Mouse (Mus musculus): Measurements from ENCODE around the gene Gse1.

Gene Gse1

DNA sequence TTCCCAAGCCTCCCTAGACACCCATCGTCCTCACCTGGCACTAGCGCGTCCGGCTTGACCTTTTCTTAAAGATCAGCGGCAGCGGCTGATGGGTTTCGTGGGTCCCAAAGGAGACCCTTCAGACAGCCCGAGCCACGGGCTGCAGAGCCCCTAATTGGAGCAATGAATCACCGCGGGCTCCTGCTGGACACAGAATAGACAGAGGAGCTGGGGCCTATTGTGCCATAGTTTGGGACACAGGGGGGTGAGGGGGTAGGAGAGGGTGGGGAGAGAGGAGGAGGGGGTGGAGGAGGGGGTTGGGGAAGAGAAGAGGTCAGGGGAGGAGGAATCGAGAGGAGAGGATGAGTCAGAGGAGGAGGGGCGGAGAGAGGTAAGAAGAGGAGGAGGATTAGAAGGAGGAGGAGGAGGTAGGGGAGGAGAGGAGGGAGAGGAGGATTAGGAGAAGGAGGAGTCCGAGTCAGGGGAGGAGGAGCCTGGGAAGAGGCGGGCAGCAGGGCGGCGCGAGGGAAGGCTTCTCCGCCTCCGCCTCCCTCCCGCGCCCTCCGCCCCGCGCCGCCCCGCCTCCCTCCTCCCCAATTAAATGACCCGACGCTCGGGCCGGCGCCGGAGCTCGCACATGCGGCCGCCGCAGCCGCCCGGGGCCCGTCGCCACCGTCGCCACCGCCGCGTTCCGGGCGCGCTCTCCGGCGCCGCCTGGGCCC lies at the start of gene Gse1:
Gse1 (plus strand) TSS at position 566 of the 701 bp plus-strand sequence.
- peak; percentile 36 for DNase-seq (ENCODE audit: extremely low read depth, low read depth, low spot score)

- no peak for DNase-seq (ENCODE audit: extremely low read depth, low read depth, low spot score)
Measured at GRCm38 (mm10) chr8:120179027-120179431, 49.2 kb upstream of the Gse1 start.

DNA sequence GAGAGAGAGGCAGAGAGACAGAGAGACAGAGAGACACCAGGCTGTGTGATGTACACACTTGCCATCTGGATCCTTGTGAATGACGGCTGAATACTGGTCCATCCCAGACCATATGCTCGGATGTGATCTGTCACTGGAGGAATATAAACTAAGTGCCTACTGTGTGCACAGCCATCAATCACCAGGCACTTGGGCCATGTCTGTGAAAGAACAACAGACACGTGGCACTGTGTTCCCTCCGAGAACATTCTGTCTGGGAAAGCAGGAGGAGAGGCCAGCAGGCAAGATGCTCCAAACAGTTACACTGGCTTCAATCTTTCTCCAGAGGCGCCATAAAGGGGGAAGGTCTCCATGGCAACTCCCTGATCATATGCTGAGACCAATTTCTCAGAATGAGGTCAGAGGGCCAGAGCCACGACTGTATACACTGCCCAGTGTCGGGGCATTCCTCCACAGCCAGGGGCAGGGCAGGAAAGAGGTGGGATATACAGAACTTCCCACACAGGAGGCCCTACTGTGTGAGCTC lies 47.7 kb upstream of the Gse1 start:
- no peak for DNase-seq (ENCODE audit: extremely low read depth, low read depth, low spot score)

- no peak for DNase-seq (ENCODE audit: extremely low read depth, low read depth, low spot score)
Measured at GRCm38 (mm10) chr8:120181274-120181673, 47.0 kb upstream of the Gse1 start.

- no peak for DNase-seq (ENCODE audit: extremely low read depth, low read depth, low spot score)
Measured at GRCm38 (mm10) chr8:120181861-120182414, 46.3 kb upstream of the Gse1 start.

DNA sequence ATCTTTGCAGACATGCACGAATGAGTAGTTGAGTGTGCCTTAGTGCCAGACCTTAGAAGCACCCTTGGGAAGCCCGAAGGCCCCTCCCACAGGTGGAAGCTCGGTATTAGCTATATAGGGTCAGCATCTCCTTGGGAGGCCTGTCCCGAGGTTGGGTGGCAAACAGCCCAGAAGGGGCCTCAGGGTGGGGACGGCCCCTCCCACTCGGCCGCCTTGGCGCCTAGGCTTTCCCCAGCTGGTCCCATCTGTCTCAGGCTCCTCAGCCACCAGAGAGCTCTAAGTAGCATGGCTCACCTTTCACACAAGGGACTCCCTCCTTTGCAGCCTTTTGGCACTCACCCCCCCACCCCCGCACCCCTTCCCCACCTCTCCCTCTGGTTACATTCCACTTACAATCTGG lies 43.9 kb upstream of the Gse1 start:
- no peak for DNase-seq (ENCODE audit: extremely low read depth, low read depth, low spot score)

- no peak for DNase-seq (ENCODE audit: extremely low read depth, low read depth, low spot score)
Measured at GRCm38 (mm10) chr8:120184850-120185792, 43.1 kb upstream of the Gse1 start.

DNA sequence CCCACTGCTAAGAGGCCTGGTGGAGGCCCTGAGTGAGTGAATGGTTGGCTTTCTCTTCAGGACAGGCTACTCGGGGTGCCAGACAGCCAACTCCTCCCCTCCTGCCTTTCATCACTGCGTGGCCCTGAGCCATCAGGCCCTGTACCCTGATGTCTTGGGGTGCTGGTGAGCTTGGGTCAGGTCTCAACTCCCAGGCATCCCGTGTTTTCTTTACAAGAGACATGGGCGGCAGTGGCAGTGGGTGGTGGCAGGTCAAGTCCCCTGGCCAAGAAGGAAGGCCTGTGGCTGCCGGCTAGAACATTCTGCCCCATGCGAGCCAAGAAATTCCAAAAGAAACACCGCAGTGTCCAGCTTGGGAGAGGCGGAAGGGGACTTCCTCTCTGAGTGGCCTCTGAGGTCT lies 41.8 kb upstream of the Gse1 start:
- peak; percentile 61 for DNase-seq (ENCODE audit: extremely low read depth, low read depth, low spot score)

GRCm38 (mm10) chr8:120188510-120188909 lies 39.7 kb upstream of the Gse1 start:
- no peak for DNase-seq (ENCODE audit: extremely low read depth, low read depth, low spot score)

- no peak for DNase-seq (ENCODE audit: extremely low read depth, low read depth, low spot score)
Measured at GRCm38 (mm10) chr8:120189440-120189839, 38.8 kb upstream of the Gse1 start.

DNA sequence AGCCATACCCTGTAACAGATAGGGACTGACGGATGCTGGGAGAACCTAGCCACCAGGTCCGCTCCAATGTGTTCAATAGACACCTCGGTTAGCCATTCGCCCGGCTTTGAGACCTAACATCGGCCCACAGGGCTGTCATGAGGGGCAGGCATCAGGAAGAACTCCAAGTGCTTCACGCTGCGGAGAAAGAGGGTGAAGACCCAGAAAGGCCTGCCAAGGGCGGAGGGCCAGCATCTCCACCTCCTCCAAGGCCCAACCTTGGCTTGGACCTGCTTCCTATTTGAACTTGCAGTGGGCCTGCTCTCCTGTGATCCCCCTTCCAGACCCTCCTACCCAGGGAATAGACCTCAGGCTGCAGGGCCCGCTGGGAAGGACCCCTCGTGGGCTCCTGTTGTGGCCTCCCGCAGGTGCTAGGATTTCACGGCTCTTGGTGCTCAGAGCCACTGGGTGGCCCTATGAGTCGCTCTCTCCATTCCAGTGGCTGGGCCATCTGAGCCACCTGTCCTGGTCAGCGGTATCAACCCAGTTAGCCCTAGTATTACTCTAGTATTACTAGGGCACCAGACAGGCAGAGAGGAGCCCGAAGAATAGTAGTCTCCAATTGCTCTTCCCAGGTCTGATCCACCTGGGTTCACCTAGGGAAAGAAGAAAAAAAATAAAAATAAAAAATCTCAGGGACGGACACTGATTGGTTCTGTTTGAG lies 38.0 kb upstream of the Gse1 start:
- DNase-seq (ENCODE audit: extremely low read depth, low read depth, low spot score): no peak

DNA sequence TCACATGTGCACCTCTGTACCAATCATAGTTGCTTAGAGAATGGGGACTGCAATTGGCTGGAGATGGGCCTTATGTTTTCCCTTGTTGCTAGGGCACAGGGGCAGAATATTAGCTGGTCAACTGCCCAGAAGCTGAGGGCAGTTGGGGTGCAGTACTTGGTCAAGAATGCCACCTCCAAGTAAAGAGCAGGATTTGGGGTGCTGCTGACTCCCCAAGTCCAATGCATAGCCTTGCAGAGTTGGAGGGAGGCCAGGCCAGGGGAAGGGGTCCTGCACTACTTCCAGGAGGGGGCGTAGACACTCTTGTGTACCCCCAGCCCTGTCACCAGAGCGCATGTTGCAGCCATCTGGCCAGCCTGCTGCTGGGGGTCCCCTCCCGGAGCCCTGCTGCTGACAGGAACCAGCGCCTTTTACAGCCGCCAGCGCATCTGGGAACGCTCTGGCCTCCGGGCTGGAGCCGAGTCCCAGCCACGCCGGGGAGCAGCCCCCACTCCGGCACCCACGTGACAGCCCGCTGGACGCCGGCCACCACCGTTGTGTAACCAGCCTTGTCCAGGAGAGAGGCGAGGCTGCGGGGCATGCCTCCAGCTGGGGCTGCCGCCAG lies 37.3 kb upstream of the Gse1 start:
- DNase-seq (ENCODE audit: extremely low read depth, low read depth, low spot score): no peak

- DNase-seq (ENCODE audit: extremely low read depth, low read depth, low spot score): no peak
Measured at GRCm38 (mm10) chr8:120191633-120192032, 36.6 kb upstream of the Gse1 start.

GRCm38 (mm10) chr8:120192118-120192517 lies 36.1 kb upstream of the Gse1 start:
- DNase-seq (ENCODE audit: extremely low read depth, low read depth, low spot score): no peak

DNA sequence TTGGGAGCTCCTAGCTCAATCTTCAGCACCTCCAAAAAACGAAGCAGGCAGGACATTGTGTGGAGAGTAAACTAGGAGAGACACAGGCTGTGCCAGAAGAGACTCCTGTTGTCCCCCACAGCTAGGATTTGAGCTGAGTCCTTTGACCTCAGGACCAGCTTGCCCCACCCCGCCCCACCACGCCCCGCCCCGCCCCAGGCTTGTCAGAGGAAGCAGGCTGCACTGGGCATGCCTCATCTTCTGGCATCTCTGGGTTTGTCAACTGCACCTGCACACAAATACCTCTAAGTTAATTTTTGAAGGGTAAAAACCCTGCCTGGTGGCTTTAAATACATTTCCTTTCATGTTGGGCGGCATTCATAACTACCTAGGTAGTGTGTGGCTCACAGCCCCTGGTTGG lies 26.9 kb upstream of the Gse1 start:
- no peak for DNase-seq (ENCODE audit: extremely low read depth, low read depth, low spot score)

GRCm38 (mm10) chr8:120202546-120202945 lies 25.7 kb upstream of the Gse1 start:
- no peak for DNase-seq (ENCODE audit: extremely low read depth, low read depth, low spot score)

- DNase-seq (ENCODE audit: extremely low read depth, low read depth, low spot score): no peak
Measured at GRCm38 (mm10) chr8:120204736-120205360, 23.4 kb upstream of the Gse1 start.

GRCm38 (mm10) chr8:120205916-120206315 lies 22.3 kb upstream of the Gse1 start:
- DNase-seq (ENCODE audit: extremely low read depth, low read depth, low spot score): no peak

DNA sequence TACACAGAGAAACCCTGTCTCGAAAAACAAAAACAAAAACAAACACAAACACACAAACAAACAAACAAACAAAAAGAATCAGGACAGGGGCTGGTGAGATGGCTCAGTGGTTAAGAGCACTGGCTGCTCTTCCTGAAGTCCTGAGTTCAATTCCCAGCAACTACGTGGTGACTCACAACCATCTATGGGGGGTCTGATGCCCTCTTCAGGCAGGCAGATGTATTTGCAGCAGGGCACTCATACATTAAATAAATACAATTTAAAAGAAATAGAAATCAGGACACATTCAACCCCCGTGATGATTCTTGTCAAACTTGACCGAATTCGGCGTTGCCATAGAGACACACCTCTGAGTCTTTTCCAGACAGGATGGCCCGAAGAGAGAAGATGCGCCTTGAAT lies 20.9 kb upstream of the Gse1 start:
- DNase-seq (ENCODE audit: extremely low read depth, low read depth, low spot score): no peak

DNA sequence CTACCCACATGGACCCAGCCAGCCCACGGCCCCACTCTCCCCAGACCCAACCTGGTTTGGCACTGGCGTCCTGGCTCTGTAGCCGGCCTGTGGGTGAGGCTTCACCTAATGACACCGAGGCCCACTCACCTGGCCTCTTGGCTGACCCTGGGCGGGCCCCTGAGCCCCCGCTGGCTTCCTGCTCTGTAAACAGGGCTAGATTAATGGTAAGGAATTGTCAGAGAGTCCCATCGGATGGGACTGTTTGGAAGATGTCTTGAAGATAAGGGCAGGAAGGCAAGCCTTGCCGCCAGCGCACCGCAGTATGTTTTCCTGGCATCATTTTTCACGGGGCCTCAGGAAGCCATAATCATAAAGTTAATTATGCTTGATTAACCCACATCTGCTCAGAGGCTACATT lies 20.1 kb upstream of the Gse1 start:
- DNase-seq (ENCODE audit: extremely low read depth, low read depth, low spot score): no peak

Data from fat pad, adult 2 months (tissue).